Mouse (Mus musculus) forebrain, embryonic 12.5 days (tissue): Measurements from ENCODE around the gene A1cf. TPM values are rescaled to one million over a fixed set of nuclear protein-coding genes. Genes with fewer than 3 reads are reported as not detected.

Experiments
- ATAC-seq: fragments of 200-750 bp; cut with Nextera tagmentation; 2 replicates; pipeline ENCODE4 v1.8.0; 2017; ENCODE audit warnings: moderate TSS enrichment; ENCODE audit not compliant: low FRiP score
- H3K27ac ChIP-seq: fragments of 300-500 bp; sonication (generic); 2 replicates; pipeline ENCODE4 v1.5.1; 2016; ENCODE audit warnings: mild to moderate bottlenecking
- H3K27me3 ChIP-seq: fragments of 300-500 bp; sonication (generic); 2 replicates; pipeline ENCODE4 v1.6.1; 2016; ENCODE audit warnings: mild to moderate bottlenecking
- H3K36me3 ChIP-seq: fragments of 300-500 bp; sonication (generic); replicated peaks from 2 replicates; pipeline ENCODE4 v1.6.1; 2016; ENCODE audit warnings: mild to moderate bottlenecking
- H3K4me1 ChIP-seq: fragments of 300-500 bp; sonication (generic); 2 replicates; pipeline ENCODE4 v1.6.1; 2016
- H3K4me2 ChIP-seq: fragments of 300-500 bp; sonication (generic); 2 replicates; pipeline ENCODE4 v1.6.1; 2016; ENCODE audit warnings: mild to moderate bottlenecking, moderate library complexity
- H3K4me3 ChIP-seq: fragments of 300-500 bp; sonication (generic); replicated peaks from 2 replicates; pipeline ENCODE4 v1.5.1; 2016; ENCODE audit warnings: mild to moderate bottlenecking
- H3K9ac ChIP-seq: fragments of 300-500 bp; sonication (generic); 2 replicates; pipeline ENCODE4 v1.6.1; 2016; ENCODE audit warnings: mild to moderate bottlenecking
- H3K9me3 ChIP-seq: fragments of 300-500 bp; sonication (generic); 2 replicates; pipeline ENCODE4 v1.6.1; 2016
- WGBS: fragments of 180-500 bp; shearing (Covaris S2); methylation state at CpG from one replicate; pipeline ENCODE4 v1.1.7; 2016; 5-methylcytosine and 5-hydroxymethylcytosine counted together
- polyA plus RNA-seq: library from polyadenylated mRNA; unstranded; fragments of >200 nt; fragmentation: Nextera tagmentation; extraction: Ambion mirVana; gene quantifications from 2 replicates; pipeline ENCODE4 v1.2.1, GENCODE M21; 2016

A1cf gene
- not detected in 2 replicates for polyA plus RNA-seq

- no peak within 1 kb of the TSS for H3K9ac ChIP-seq
- H3K4me1 ChIP-seq: no peaks in the 10 kb centered on the region
- H3K4me3 ChIP-seq: no peak within 1 kb of the TSS
- H3K27me3 ChIP-seq: no peaks in the 10 kb centered on the region
- no peak within 1 kb of the TSS for H3K27ac ChIP-seq
- H3K9me3 ChIP-seq: no peaks in the 10 kb centered on the region
- H3K4me2 ChIP-seq: no peak within 1 kb of the TSS
- no peaks in the 10 kb centered on the region for H3K36me3 ChIP-seq
- WGBS: 93% methylated on average over 7 of the region's 7 CpGs
- ATAC-seq: no peak
Measured at GRCm38 (mm10) chr19:31868521-31868920, at the start of gene A1cf. Gene A1cf, plus strand, starts transcription at chr19:31868764.

- 87% methylated on average over 5 of the region's 5 CpGs for WGBS
- Histone ChIP-seq H3K27ac (no peak overlapping the region), H3K4me3 (no peak overlapping the region), H3K27me3 (no peaks in the 10 kb centered on the region), H3K9me3 (no peaks in the 10 kb centered on the region), H3K9ac (no peak overlapping the region), H3K36me3 (no peaks in the 10 kb centered on the region), H3K4me1 (no peaks in the 10 kb centered on the region), H3K4me2 (no peak overlapping the region)
- ATAC-seq: no peak
Measured at GRCm38 (mm10) chr19:31834250-31834649, 34.3 kb upstream of the A1cf start.

GRCm38 (mm10) chr19:31861909-31862308 is 6.7 kb upstream of the A1cf start:
- 63% methylated on average over 3 of the region's 3 CpGs for WGBS
- H3K27ac ChIP-seq: no peak overlapping the region
- no peak for ATAC-seq
- H3K9me3 ChIP-seq: no peaks in the 10 kb centered on the region
- no peak overlapping the region for H3K4me2 ChIP-seq
- no peak overlapping the region for H3K4me3 ChIP-seq
- H3K36me3 ChIP-seq: no peaks in the 10 kb centered on the region
- H3K9ac ChIP-seq: no peak overlapping the region
- H3K4me1 ChIP-seq: no peaks in the 10 kb centered on the region
- H3K27me3 ChIP-seq: no peaks in the 10 kb centered on the region

- ATAC-seq: peak; percentile 61; the same call in 1 of the 2 replicates
- no peaks in the 10 kb centered on the region for H3K36me3 ChIP-seq
- no peak overlapping the region for H3K4me3 ChIP-seq
- WGBS: 52% methylated on average over 6 of the region's 6 CpGs
- H3K27me3 ChIP-seq: no peaks in the 10 kb centered on the region
- H3K9ac ChIP-seq: no peak overlapping the region
- no peaks in the 10 kb centered on the region for H3K9me3 ChIP-seq
- no peaks in the 10 kb centered on the region for H3K4me1 ChIP-seq
- no peak overlapping the region for H3K27ac ChIP-seq
- H3K4me2 ChIP-seq: no peak overlapping the region
Measured at GRCm38 (mm10) chr19:31862512-31863249, 5.9 kb upstream of the A1cf start.

GRCm38 (mm10) chr19:31865451-31865850 is 3.1 kb upstream of the A1cf start:
- no peak for ATAC-seq
- Histone ChIP-seq H3K4me3 (no peak overlapping the region), H3K27me3 (no peaks in the 10 kb centered on the region), H3K9me3 (no peaks in the 10 kb centered on the region), H3K4me2 (no peak overlapping the region), H3K36me3 (no peaks in the 10 kb centered on the region), H3K4me1 (no peaks in the 10 kb centered on the region), H3K27ac (no peak overlapping the region), H3K9ac (no peak overlapping the region)
- WGBS: 87% methylated on average over 4 of the region's 4 CpGs

- no peaks in the 10 kb centered on the region for H3K36me3 ChIP-seq
- no peaks in the 10 kb centered on the region for H3K4me1 ChIP-seq
- no peak for ATAC-seq
- no peak overlapping the region for H3K9ac ChIP-seq
- no peak overlapping the region for H3K4me3 ChIP-seq
- H3K27ac ChIP-seq: no peak overlapping the region
- no peaks in the 10 kb centered on the region for H3K27me3 ChIP-seq
- H3K4me2 ChIP-seq: no peak overlapping the region
- H3K9me3 ChIP-seq: no peaks in the 10 kb centered on the region
- WGBS: 88% methylated on average over 4 of the region's 4 CpGs
Measured at GRCm38 (mm10) chr19:31868076-31868475, 488 bp upstream of the A1cf start.

- 88% methylated on average over 6 of the region's 6 CpGs for WGBS
- H3K27ac ChIP-seq: no peak overlapping the region
- H3K4me1 ChIP-seq: no peaks in the 10 kb centered on the region
- no peak for ATAC-seq
- H3K9me3 ChIP-seq: no peaks in the 10 kb centered on the region
- H3K27me3 ChIP-seq: no peaks in the 10 kb centered on the region
- no peak overlapping the region for H3K4me2 ChIP-seq
- H3K36me3 ChIP-seq: no peaks in the 10 kb centered on the region
- no peak overlapping the region for H3K4me3 ChIP-seq
- no peak overlapping the region for H3K9ac ChIP-seq
Measured at GRCm38 (mm10) chr19:31868971-31869370, 407 bp downstream of the A1cf start.

GRCm38 (mm10) chr19:31871377-31871776 is 2.8 kb downstream of the A1cf start:
- H3K36me3 ChIP-seq: no peaks in the 10 kb centered on the region
- no peak overlapping the region for H3K4me2 ChIP-seq
- no peak for ATAC-seq
- H3K4me3 ChIP-seq: no peak overlapping the region
- H3K27ac ChIP-seq: no peak overlapping the region
- no peak overlapping the region for H3K9ac ChIP-seq
- H3K27me3 ChIP-seq: no peaks in the 10 kb centered on the region
- H3K4me1 ChIP-seq: no peaks in the 10 kb centered on the region
- WGBS: 79% methylated on average over 2 of the region's 2 CpGs
- no peaks in the 10 kb centered on the region for H3K9me3 ChIP-seq

GRCm38 (mm10) chr19:31877968-31878367 is 9.4 kb downstream of the A1cf start:
- no peak for ATAC-seq
- no peaks in the 10 kb centered on the region for H3K27me3 ChIP-seq

GRCm38 (mm10) chr19:31884594-31884993 is 16.0 kb downstream of the A1cf start:
- ATAC-seq: no peak
- 81% methylated on average over 4 of the region's 4 CpGs for WGBS
- Histone ChIP-seq H3K4me2 (no peak overlapping the region), H3K36me3 (no peaks in the 10 kb centered on the region), H3K9ac (no peak overlapping the region), H3K4me1 (no peaks in the 10 kb centered on the region), H3K9me3 (no peaks in the 10 kb centered on the region), H3K27me3 (no peaks in the 10 kb centered on the region), H3K27ac (no peak overlapping the region), H3K4me3 (no peak overlapping the region)

More at GRCm38 (mm10) chr19:31877968-31878367, 9.4 kb downstream of the A1cf start:
- H3K4me3 ChIP-seq: no peak overlapping the region
- no peak overlapping the region for H3K4me2 ChIP-seq
- no peaks in the 10 kb centered on the region for H3K36me3 ChIP-seq
- H3K9ac ChIP-seq: no peak overlapping the region
- no peaks in the 10 kb centered on the region for H3K9me3 ChIP-seq
- no peaks in the 10 kb centered on the region for H3K4me1 ChIP-seq
- no peak overlapping the region for H3K27ac ChIP-seq
- 84% methylated on average over 4 of the region's 4 CpGs for WGBS

GRCm38 (mm10) chr19:31887275-31887674 is 18.7 kb downstream of the A1cf start:
- no peak overlapping the region for H3K4me2 ChIP-seq
- no peak for ATAC-seq
- no peak overlapping the region for H3K9ac ChIP-seq
- H3K4me3 ChIP-seq: no peak overlapping the region
- H3K36me3 ChIP-seq: no peaks in the 10 kb centered on the region
- H3K4me1 ChIP-seq: no peaks in the 10 kb centered on the region
- H3K27ac ChIP-seq: no peak overlapping the region
- no peaks in the 10 kb centered on the region for H3K27me3 ChIP-seq
- 94% methylated on average over 2 of the region's 2 CpGs for WGBS
- H3K9me3 ChIP-seq: no peaks in the 10 kb centered on the region

GRCm38 (mm10) chr19:31889988-31890387 is 21.4 kb downstream of the A1cf start:
- no peaks in the 10 kb centered on the region for H3K36me3 ChIP-seq
- H3K9ac ChIP-seq: no peak overlapping the region
- H3K9me3 ChIP-seq: no peaks in the 10 kb centered on the region
- WGBS: 82% methylated on average over 4 of the region's 4 CpGs
- H3K4me2 ChIP-seq: no peak overlapping the region
- no peaks in the 10 kb centered on the region for H3K4me1 ChIP-seq
- no peak overlapping the region for H3K4me3 ChIP-seq
- no peak for ATAC-seq
- no peak overlapping the region for H3K27ac ChIP-seq
- no peaks in the 10 kb centered on the region for H3K27me3 ChIP-seq
